Mouse (Mus musculus) colon, adult 2 months (tissue): Measurements from ENCODE around the gene Atxn2. TPM values are rescaled to one million over a fixed set of nuclear protein-coding genes. Genes with fewer than 3 reads are reported as not detected.

Experiments
- polyA plus RNA-seq: library from polyadenylated mRNA; depleted of rRNA; stranded (reverse); fragments of >200 nt; gene quantifications from 2 replicates; pipeline ENCODE4 v1.2.3, GENCODE M21; 2012; rRNA removed

The Atxn2 gene
- 110 and 127 TPM in 2 replicates for polyA plus RNA-seq

GRCm38 (mm10) chr5:121711174-121711927 lies at the start of gene Atxn2:
TSS of gene Atxn2 (plus strand) at chr5:121711337.

GRCm38 (mm10) chr5:121837441-121838340 lies 126.6 kb downstream of the Atxn2 start, which contains the start of gene Sh2b3:
TSS of gene Sh2b3 (minus strand) at chr5:121837646.

DNA sequence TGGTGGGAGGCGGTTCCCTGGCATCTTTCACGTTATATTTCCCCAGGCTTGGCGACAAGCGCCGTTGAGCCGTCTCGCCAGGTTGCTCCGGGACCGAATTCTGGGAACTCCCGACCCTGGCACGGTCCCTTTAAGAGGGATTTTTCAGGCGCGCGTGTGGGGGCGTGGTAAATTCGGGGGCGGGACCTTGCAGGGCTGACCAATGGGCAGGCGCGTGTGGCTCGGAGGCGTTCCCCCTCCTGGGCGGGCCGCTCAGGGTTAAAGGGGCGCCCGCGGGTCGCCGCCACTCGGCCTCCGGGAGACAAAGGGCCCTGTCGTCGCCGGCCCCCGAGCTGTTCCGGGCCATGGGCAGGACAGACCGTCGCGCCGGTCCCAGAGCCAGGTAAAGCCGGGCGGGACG lies 137.6 kb downstream of the Atxn2 start, which contains the start of gene Pheta1:
Gene Pheta1, plus strand, starts transcription at position 242 of the 400 bp plus-strand sequence.

Other genes starting within 250 kb of the Atxn2 start
- not detected in 2 replicates for gene Adam1b, start 207.9 kb upstream of the Atxn2 start, polyA plus RNA-seq
- 2.6 and 3.7 TPM in 2 replicates for gene Adam1a, start 165.9 kb upstream of the Atxn2 start, polyA plus RNA-seq
- gene Gm42878, start 165.9 kb upstream of the Atxn2 start, polyA plus RNA-seq = 0.20 TPM in 1 of 2 replicates, not detected in the other
- gene Mapkapk5, start 165.4 kb upstream of the Atxn2 start, polyA plus RNA-seq = 27.1 and 28.6 TPM in 2 replicates
- gene Aldh2, start 117.5 kb upstream of the Atxn2 start, polyA plus RNA-seq = 1,286 and 1,374 TPM in 2 replicates
- gene Acad12, start 92.4 kb upstream of the Atxn2 start, polyA plus RNA-seq = 7.0 and 7.8 TPM in 2 replicates
- gene Acad10, start 50.8 kb upstream of the Atxn2 start, polyA plus RNA-seq = 8.2 and 8.7 TPM in 2 replicates
- 23.1 and 27.9 TPM in 2 replicates for gene Brap, start 50.8 kb upstream of the Atxn2 start, polyA plus RNA-seq
- gene Sh2b3, start 126.3 kb downstream of the Atxn2 start, polyA plus RNA-seq = 35.2 and 38.5 TPM in 2 replicates
- gene Pheta1, start 137.6 kb downstream of the Atxn2 start, polyA plus RNA-seq = 97.0 and 99.3 TPM in 2 replicates